Mouse (Mus musculus): Measurements from ENCODE around the gene Fbxw27. TPM values are rescaled to one million over a fixed set of nuclear protein-coding genes. Genes with fewer than 3 reads are reported as not detected.
A peak's percentile ranks its signal among the peaks of the same experiment; 100 is the strongest.
"Not testable (repeated sequence)": the region's sequence is repeated elsewhere in the genome, so short reads cannot be mapped to it uniquely, and the experiment has no call there.

Fbxw27 gene
- polyA plus RNA-seq (2012; ENCODE audit: insufficient read depth, insufficient read length, low replicate concordance, missing spikeins), result not detected in 2 replicates

GRCm38 (mm10) chr9:109790570-109790969 lies at the start of gene Fbxw27:
Gene Fbxw27 (minus strand): TSS chr9:109790670.
- not testable (repeated sequence) for H3K4me3 ChIP-seq (ENCODE audit: insufficient read depth, low read depth, low read length); H3K4me1 ChIP-seq (ENCODE audit: control insufficient read depth, insufficient read depth, low read length); H3K27ac ChIP-seq (ENCODE audit: insufficient read depth, low read depth, low read length)
- 80% methylated on average over 4 of the region's 4 CpGs for WGBS

GRCm38 (mm10) chr9:109833088-109833412 lies 42.6 kb upstream of the Fbxw27 start:
- no peak for TF ChIP-seq POLR2A (IDR thresholded peaks at IDR 0.05; ENCODE audit: insufficient read depth, low read depth, low read length)
- no peak for TF ChIP-seq CTCF (IDR thresholded peaks at IDR 0.05; ENCODE audit: insufficient read depth, low read depth, low read length)
- WGBS, result 5% methylated on average over 6 of the region's 6 CpGs
- peaks cover 5% of the 10 kb centered on the region for H3K4me1 ChIP-seq (ENCODE audit: control insufficient read depth, insufficient read depth, low read length)
- peak overlapping the region; percentile 87 for H3K4me3 ChIP-seq (ENCODE audit: insufficient read depth, low read depth, low read length)
- H3K27ac ChIP-seq (ENCODE audit: insufficient read depth, low read depth, low read length), result no peak overlapping the region

- peak; percentile 67 for TF ChIP-seq POLR2A (IDR thresholded peaks at IDR 0.05; ENCODE audit: insufficient read depth, low read depth, low read length)
- TF ChIP-seq CTCF (IDR thresholded peaks at IDR 0.05; ENCODE audit: insufficient read depth, low read depth, low read length), result peak; percentile 59
- under 1% methylated on average over 32 of the region's 32 CpGs for WGBS
- Histone ChIP-seq H3K27ac (ENCODE audit: insufficient read depth, low read depth, low read length) (no peak within 1 kb of the TSS; the same call in 1 of the 2 replicates), H3K4me1 (ENCODE audit: control insufficient read depth, insufficient read depth, low read length) (peaks cover 5% of the 10 kb centered on the region), H3K4me3 (ENCODE audit: insufficient read depth, low read depth, low read length) (peak within 1 kb of the TSS; percentile 87)
These were observed 42.1 kb upstream of the Fbxw27 start, which contains the start of gene Nme6 for GRCm38 (mm10) chr9:109832391-109833087. Gene Nme6 (plus strand): TSS chr9:109832749.

GRCm38 (mm10) chr9:109826181-109826580 lies 35.7 kb upstream of the Fbxw27 start:
- Histone ChIP-seq H3K27ac (ENCODE audit: insufficient read depth, low read depth, low read length) (no peak overlapping the region), H3K4me1 (ENCODE audit: control insufficient read depth, insufficient read depth, low read length) (no peaks in the 10 kb centered on the region), H3K4me3 (ENCODE audit: insufficient read depth, low read depth, low read length) (no peak overlapping the region)
- 76% methylated on average over 5 of the region's 5 CpGs for WGBS
- TF ChIP-seq POLR2A (IDR thresholded peaks at IDR 0.05; ENCODE audit: insufficient read depth, low read depth, low read length), result no peak
- TF ChIP-seq CTCF (IDR thresholded peaks at IDR 0.05; ENCODE audit: insufficient read depth, low read depth, low read length), result no peak

GRCm38 (mm10) chr9:109825739-109826138 lies 35.3 kb upstream of the Fbxw27 start:
- Histone ChIP-seq H3K27ac (ENCODE audit: insufficient read depth, low read depth, low read length) (no peak overlapping the region), H3K4me3 (ENCODE audit: insufficient read depth, low read depth, low read length) (no peak overlapping the region), H3K4me1 (ENCODE audit: control insufficient read depth, insufficient read depth, low read length) (no peaks in the 10 kb centered on the region)
- TF ChIP-seq POLR2A (IDR thresholded peaks at IDR 0.05; ENCODE audit: insufficient read depth, low read depth, low read length), result no peak
- TF ChIP-seq CTCF (IDR thresholded peaks at IDR 0.05; ENCODE audit: insufficient read depth, low read depth, low read length), result no peak
- 77% methylated on average over 4 of the region's 4 CpGs for WGBS

- 68% methylated on average over 6 of the region's 6 CpGs for WGBS
- TF ChIP-seq POLR2A (IDR thresholded peaks at IDR 0.05; ENCODE audit: insufficient read depth, low read depth, low read length) (no peak), CTCF (IDR thresholded peaks at IDR 0.05; ENCODE audit: insufficient read depth, low read depth, low read length) (no peak)
- no peak overlapping the region for H3K4me3 ChIP-seq (ENCODE audit: insufficient read depth, low read depth, low read length)
- peaks cover 5% of the 10 kb centered on the region for H3K4me1 ChIP-seq (ENCODE audit: control insufficient read depth, insufficient read depth, low read length)
- no peak overlapping the region for H3K27ac ChIP-seq (ENCODE audit: insufficient read depth, low read depth, low read length)
These were observed 25.9 kb upstream of the Fbxw27 start for GRCm38 (mm10) chr9:109816341-109816740.

GRCm38 (mm10) chr9:109813424-109813823 lies 23.0 kb upstream of the Fbxw27 start:
- H3K27ac ChIP-seq (ENCODE audit: insufficient read depth, low read depth, low read length), result peak overlapping the region; percentile 54
- WGBS, result 20% methylated on average over 7 of the region's 7 CpGs

GRCm38 (mm10) chr9:109811980-109812379 lies 21.5 kb upstream of the Fbxw27 start, which contains the start of gene Spink8:
Gene Spink8 (plus strand): TSS chr9:109812280.
- H3K27ac ChIP-seq (ENCODE audit: insufficient read depth, low read depth, low read length), result 0 out of 2 replicates have a peak within 1 kb of the TSS, but pooled peaks have one; percentile 54
- TF ChIP-seq CTCF (IDR thresholded peaks at IDR 0.05; ENCODE audit: insufficient read depth, low read depth, low read length) (no peak), POLR2A (IDR thresholded peaks at IDR 0.05; ENCODE audit: insufficient read depth, low read depth, low read length) (no peak)
- H3K4me3 ChIP-seq (ENCODE audit: insufficient read depth, low read depth, low read length), result no peak within 1 kb of the TSS
- 64% methylated on average over 1 of the region's 1 CpGs for WGBS
- peaks cover 5% of the 10 kb centered on the region for H3K4me1 ChIP-seq (ENCODE audit: control insufficient read depth, insufficient read depth, low read length)

More at GRCm38 (mm10) chr9:109813424-109813823, 23.0 kb upstream of the Fbxw27 start:
- peaks cover 5% of the 10 kb centered on the region for H3K4me1 ChIP-seq (ENCODE audit: control insufficient read depth, insufficient read depth, low read length)
- TF ChIP-seq CTCF (IDR thresholded peaks at IDR 0.05; ENCODE audit: insufficient read depth, low read depth, low read length), result no peak
- TF ChIP-seq POLR2A (IDR thresholded peaks at IDR 0.05; ENCODE audit: insufficient read depth, low read depth, low read length), result no peak
- H3K4me3 ChIP-seq (ENCODE audit: insufficient read depth, low read depth, low read length), result no peak overlapping the region

- TF ChIP-seq POLR2A (IDR thresholded peaks at IDR 0.05; ENCODE audit: insufficient read depth, low read depth, low read length) (no peak), CTCF (IDR thresholded peaks at IDR 0.05; ENCODE audit: insufficient read depth, low read depth, low read length) (no peak)
- Histone ChIP-seq H3K4me3 (ENCODE audit: insufficient read depth, low read depth, low read length) (no peak overlapping the region), H3K4me1 (ENCODE audit: control insufficient read depth, insufficient read depth, low read length) (no peaks in the 10 kb centered on the region), H3K27ac (ENCODE audit: insufficient read depth, low read depth, low read length) (no peak overlapping the region)
- WGBS, result 49% methylated on average over 3 of the region's 3 CpGs
These were observed 17.4 kb upstream of the Fbxw27 start for GRCm38 (mm10) chr9:109807898-109808297.
